Mouse (Mus musculus) lung, postnatal 0 days (tissue): ENCODE measurements at regions not wholly inside any gene's neighbourhood (a gene's known extent, or its start where the extent isn't known, plus 50 kb on each side); places are given as distances from the start of the nearest gene placed in this dataset.

Experiments
- CTCF ChIP-seq: IDR thresholded peaks from 2 replicates; pipeline ENCODE4 v1.5.1; 2016; ENCODE audit warnings: antibody characterized with exemption, mild to moderate bottlenecking
- EP300 ChIP-seq: IDR thresholded peaks from 2 replicates; pipeline ENCODE4 v1.6.1; 2016; ENCODE audit warnings: antibody characterized with exemption, mild to moderate bottlenecking, control low read depth

GRCm38 (mm10) chr2:74066652-74067051, 155.5 kb upstream of the Atp5g3 start:
- TF ChIP-seq EP300, result no peak
- TF ChIP-seq CTCF, result peak; percentile 95
